Mouse (Mus musculus): ENCODE measurements at regions not wholly inside any gene's neighbourhood (a gene's known extent, or its start where the extent isn't known, plus 50 kb on each side); places are given as distances from the start of the nearest gene placed in this dataset.

GRCm38 (mm10) chr14:31935411-31935810 lies 93.4 kb upstream of the Galnt15 start:
- H3K27ac ChIP-seq (ENCODE audit: insufficient read depth, low read depth, low read length), result no peak overlapping the region
- H3K4me3 ChIP-seq (ENCODE audit: insufficient read depth, low read depth, low read length), result no peak overlapping the region
- 74% methylated on average over 3 of the region's 3 CpGs for WGBS
- H3K4me1 ChIP-seq (ENCODE audit: control insufficient read depth, insufficient read depth, low read length), result peaks cover 7% of the 10 kb centered on the region
- TF ChIP-seq CTCF (IDR thresholded peaks at IDR 0.05; ENCODE audit: insufficient read depth, low read depth, low read length) (no peak), POLR2A (IDR thresholded peaks at IDR 0.05; ENCODE audit: insufficient read depth, low read depth, low read length) (no peak)

- no peak overlapping the region for H3K4me3 ChIP-seq (ENCODE audit: insufficient read depth, low read depth, low read length)
- peaks cover 7% of the 10 kb centered on the region for H3K4me1 ChIP-seq (ENCODE audit: control insufficient read depth, insufficient read depth, low read length)
- 87% methylated on average over 3 of the region's 3 CpGs for WGBS
- TF ChIP-seq POLR2A (IDR thresholded peaks at IDR 0.05; ENCODE audit: insufficient read depth, low read depth, low read length), result no peak
- no peak for TF ChIP-seq CTCF (IDR thresholded peaks at IDR 0.05; ENCODE audit: insufficient read depth, low read depth, low read length)
- H3K27ac ChIP-seq (ENCODE audit: insufficient read depth, low read depth, low read length), result no peak overlapping the region
Measured at GRCm38 (mm10) chr14:31936581-31936980, 92.2 kb upstream of the Galnt15 start.

GRCm38 (mm10) chr14:31940900-31941299 lies 87.9 kb upstream of the Galnt15 start:
- Histone ChIP-seq H3K4me1 (ENCODE audit: control insufficient read depth, insufficient read depth, low read length) (peaks cover under 1% of the 10 kb centered on the region; the same call in 1 of the 2 replicates), H3K4me3 (ENCODE audit: insufficient read depth, low read depth, low read length) (no peak overlapping the region), H3K27ac (ENCODE audit: insufficient read depth, low read depth, low read length) (no peak overlapping the region)
- no peak for TF ChIP-seq POLR2A (IDR thresholded peaks at IDR 0.05; ENCODE audit: insufficient read depth, low read depth, low read length)
- TF ChIP-seq CTCF (IDR thresholded peaks at IDR 0.05; ENCODE audit: insufficient read depth, low read depth, low read length), result no peak
- 82% methylated on average over 6 of the region's 6 CpGs for WGBS

- Histone ChIP-seq H3K4me1 (ENCODE audit: control insufficient read depth, insufficient read depth, low read length) (peaks cover 3% of the 10 kb centered on the region; the same call in 1 of the 2 replicates), H3K4me3 (ENCODE audit: insufficient read depth, low read depth, low read length) (no peak overlapping the region), H3K27ac (ENCODE audit: insufficient read depth, low read depth, low read length) (no peak overlapping the region)
- TF ChIP-seq POLR2A (IDR thresholded peaks at IDR 0.05; ENCODE audit: insufficient read depth, low read depth, low read length) (no peak), CTCF (IDR thresholded peaks at IDR 0.05; ENCODE audit: insufficient read depth, low read depth, low read length) (0 out of 2 replicates have a peak, but pooled peaks have one; percentile 14)
- WGBS, result 58% methylated on average over 3 of the region's 3 CpGs
Measured at GRCm38 (mm10) chr14:31942266-31942960, 86.4 kb upstream of the Galnt15 start.

DNA sequence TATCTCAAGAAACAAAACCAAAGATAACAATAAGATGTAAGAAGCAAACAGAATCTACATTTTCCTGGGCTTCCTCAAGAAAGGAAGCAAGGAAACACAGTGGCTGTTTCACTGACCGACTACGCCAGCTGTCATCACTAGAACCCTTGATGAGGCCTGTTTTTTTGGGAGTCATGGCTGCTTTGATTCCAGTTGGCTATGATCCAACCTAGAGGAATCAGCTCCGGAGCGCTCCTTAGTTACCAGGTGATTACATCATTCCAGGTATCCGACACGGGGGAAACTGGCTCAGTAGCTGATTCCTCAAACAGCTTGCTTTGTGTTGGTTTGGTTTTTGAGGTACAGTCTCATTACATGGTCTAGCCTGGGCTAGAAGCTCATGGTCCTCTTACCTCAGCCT lies 84.1 kb upstream of the Galnt15 start:
- WGBS, result 87% methylated on average over 6 of the region's 6 CpGs
- Histone ChIP-seq H3K27ac (ENCODE audit: insufficient read depth, low read depth, low read length) (no peak overlapping the region), H3K4me1 (ENCODE audit: control insufficient read depth, insufficient read depth, low read length) (peaks cover 3% of the 10 kb centered on the region; the same call in 1 of the 2 replicates), H3K4me3 (ENCODE audit: insufficient read depth, low read depth, low read length) (no peak overlapping the region)
- TF ChIP-seq CTCF (IDR thresholded peaks at IDR 0.05; ENCODE audit: insufficient read depth, low read depth, low read length), result no peak
- no peak for TF ChIP-seq POLR2A (IDR thresholded peaks at IDR 0.05; ENCODE audit: insufficient read depth, low read depth, low read length)

DNA sequence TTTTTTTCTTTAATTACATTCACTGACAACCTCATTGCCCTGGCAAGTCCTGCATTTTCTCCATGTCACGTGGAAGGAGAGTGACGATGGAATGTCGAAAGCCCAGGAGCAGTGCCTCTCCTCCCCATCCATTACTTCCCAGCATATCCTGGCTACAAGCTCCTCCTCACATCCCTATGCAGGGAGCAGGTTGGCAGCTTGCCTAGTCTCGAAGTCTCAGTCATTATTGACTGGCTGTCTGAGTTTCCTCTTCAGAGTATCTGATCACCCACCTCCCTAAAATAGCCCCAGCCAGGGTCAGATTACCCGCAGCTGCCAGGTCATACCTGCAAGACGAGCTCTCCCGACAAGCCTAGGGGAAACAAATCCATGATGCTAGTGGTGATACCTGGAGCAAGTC lies 83.7 kb upstream of the Galnt15 start:
- 71% methylated on average over 7 of the region's 7 CpGs for WGBS
- Histone ChIP-seq H3K4me1 (ENCODE audit: control insufficient read depth, insufficient read depth, low read length) (peaks cover 3% of the 10 kb centered on the region; the same call in 1 of the 2 replicates), H3K4me3 (ENCODE audit: insufficient read depth, low read depth, low read length) (no peak overlapping the region), H3K27ac (ENCODE audit: insufficient read depth, low read depth, low read length) (no peak overlapping the region)
- TF ChIP-seq POLR2A (IDR thresholded peaks at IDR 0.05; ENCODE audit: insufficient read depth, low read depth, low read length) (no peak), CTCF (IDR thresholded peaks at IDR 0.05; ENCODE audit: insufficient read depth, low read depth, low read length) (no peak)

DNA sequence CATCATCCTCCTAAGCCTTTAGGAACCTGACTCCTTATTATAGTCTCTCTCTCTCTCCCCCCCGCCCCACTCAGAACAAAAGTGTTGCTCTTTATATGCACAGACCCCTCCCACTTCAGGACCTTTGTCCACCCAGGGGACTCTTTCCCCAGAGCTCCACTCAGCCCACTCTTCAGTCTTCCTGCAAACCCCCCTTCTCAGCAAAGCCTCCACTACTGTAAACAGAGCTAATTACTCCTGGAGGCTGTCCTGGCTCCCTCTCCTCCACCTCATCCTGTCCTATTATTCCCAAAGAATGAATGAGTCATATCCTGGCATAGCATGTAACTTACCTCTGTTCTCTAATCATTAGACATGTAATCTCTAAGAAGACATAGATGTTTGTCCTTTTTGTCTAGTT lies 82.8 kb upstream of the Galnt15 start:
- TF ChIP-seq POLR2A (IDR thresholded peaks at IDR 0.05; ENCODE audit: insufficient read depth, low read depth, low read length), result no peak
- TF ChIP-seq CTCF (IDR thresholded peaks at IDR 0.05; ENCODE audit: insufficient read depth, low read depth, low read length), result no peak
- peaks cover 3% of the 10 kb centered on the region; the same call in 1 of the 2 replicates for H3K4me1 ChIP-seq (ENCODE audit: control insufficient read depth, insufficient read depth, low read length)
- WGBS, result 71% methylated on average over 1 of the region's 1 CpGs
- no peak overlapping the region for H3K4me3 ChIP-seq (ENCODE audit: insufficient read depth, low read depth, low read length)
- no peak overlapping the region for H3K27ac ChIP-seq (ENCODE audit: insufficient read depth, low read depth, low read length)

DNA sequence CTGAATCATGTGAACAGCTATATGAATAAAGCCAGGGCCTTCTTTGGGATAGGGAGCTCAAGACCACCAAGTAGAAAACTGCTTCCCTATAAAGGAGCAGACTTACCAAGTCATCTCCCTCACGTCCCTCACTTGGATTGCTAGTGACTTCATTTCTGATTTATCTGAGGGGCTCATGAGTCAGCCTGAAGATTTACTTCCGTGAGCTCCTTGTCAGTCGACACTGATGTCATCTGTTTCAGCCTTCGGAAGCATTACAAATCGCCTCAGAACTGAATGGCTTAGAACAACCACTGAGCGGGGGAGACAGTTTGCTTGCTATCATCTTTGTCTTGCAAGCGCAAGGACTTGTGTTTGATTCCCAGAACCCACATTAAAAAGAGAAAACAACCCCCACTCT lies 81.5 kb upstream of the Galnt15 start:
- H3K4me1 ChIP-seq (ENCODE audit: control insufficient read depth, insufficient read depth, low read length), result peaks cover 3% of the 10 kb centered on the region; the same call in 1 of the 2 replicates
- H3K4me3 ChIP-seq (ENCODE audit: insufficient read depth, low read depth, low read length), result no peak overlapping the region
- no peak for TF ChIP-seq CTCF (IDR thresholded peaks at IDR 0.05; ENCODE audit: insufficient read depth, low read depth, low read length)
- TF ChIP-seq POLR2A (IDR thresholded peaks at IDR 0.05; ENCODE audit: insufficient read depth, low read depth, low read length), result no peak
- 67% methylated on average over 7 of the region's 7 CpGs for WGBS
- no peak overlapping the region for H3K27ac ChIP-seq (ENCODE audit: insufficient read depth, low read depth, low read length)

DNA sequence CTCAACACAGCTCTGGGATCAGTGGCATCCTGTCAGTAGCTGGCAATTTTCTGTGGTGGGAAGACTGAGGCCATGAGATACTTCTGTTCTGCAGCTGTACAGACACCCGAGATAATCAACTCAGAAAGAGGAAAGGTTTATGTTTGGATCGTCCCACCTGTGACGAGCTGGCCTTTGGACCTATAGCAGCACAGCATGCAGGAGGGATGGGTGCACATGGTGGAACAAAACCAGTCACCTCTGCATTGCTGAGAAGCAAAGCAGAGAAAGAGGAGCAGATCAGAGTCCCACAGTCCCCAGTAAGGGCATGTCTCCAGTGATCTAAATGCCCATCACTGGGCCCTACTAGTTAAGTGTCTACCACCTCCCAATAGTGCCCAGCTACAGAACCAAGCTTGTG lies 76.9 kb upstream of the Galnt15 start:
- no peak overlapping the region for H3K4me3 ChIP-seq (ENCODE audit: insufficient read depth, low read depth, low read length)
- no peak overlapping the region for H3K27ac ChIP-seq (ENCODE audit: insufficient read depth, low read depth, low read length)
- TF ChIP-seq POLR2A (IDR thresholded peaks at IDR 0.05; ENCODE audit: insufficient read depth, low read depth, low read length) (no peak), CTCF (IDR thresholded peaks at IDR 0.05; ENCODE audit: insufficient read depth, low read depth, low read length) (no peak)
- WGBS, result 88% methylated on average over 3 of the region's 3 CpGs
- H3K4me1 ChIP-seq (ENCODE audit: control insufficient read depth, insufficient read depth, low read length), result peaks cover 4% of the 10 kb centered on the region; the same call in 1 of the 2 replicates
